Mouse (Mus musculus) hindbrain, embryonic 16.5 days (tissue): Measurements from ENCODE around the gene Il20rb. TPM values are rescaled to one million over a fixed set of nuclear protein-coding genes. Genes with fewer than 3 reads are reported as not detected.
A peak's percentile ranks its signal among the peaks of the same experiment; 100 is the strongest.

Experiments
- ATAC-seq: fragments of 200-750 bp; cut with Nextera tagmentation; 2 replicates; pipeline ENCODE4 v1.8.0; 2017; ENCODE audit warnings: moderate TSS enrichment, moderate library complexity
- H3K27ac ChIP-seq: fragments of 300-500 bp; sonication (generic); 2 replicates; pipeline ENCODE4 v1.5.1; 2014; ENCODE audit warnings: low read depth, mild to moderate bottlenecking, control low read depth, low read length, moderate library complexity
- H3K27me3 ChIP-seq: fragments of 300-500 bp; sonication (generic); replicated peaks from 2 replicates; pipeline ENCODE4 v1.6.1; 2014; ENCODE audit warnings: low read length; ENCODE audit not compliant: control insufficient read depth, insufficient read depth
- H3K36me3 ChIP-seq: fragments of 300-500 bp; sonication (generic); 2 replicates; pipeline ENCODE4 v1.6.1; 2014; ENCODE audit warnings: mild to moderate bottlenecking, low read length, moderate library complexity, mixed read lengths; ENCODE audit not compliant: control insufficient read depth, insufficient read depth
- H3K4me1 ChIP-seq: fragments of 300-500 bp; sonication (generic); 2 replicates; pipeline ENCODE4 v1.6.1; 2014; ENCODE audit warnings: low read depth, low read length; ENCODE audit not compliant: control insufficient read depth, insufficient read depth
- H3K4me2 ChIP-seq: fragments of 300-500 bp; sonication (generic); 2 replicates; pipeline ENCODE4 v1.6.1; 2014; ENCODE audit warnings: mild to moderate bottlenecking, low read length, control low read depth, moderate library complexity
- H3K4me3 ChIP-seq: fragments of 300-500 bp; sonication (generic); 2 replicates; pipeline ENCODE4 v1.5.1; 2014; ENCODE audit warnings: mild to moderate bottlenecking, low read length, control low read depth, moderate library complexity
- H3K9ac ChIP-seq: fragments of 300-500 bp; sonication (generic); 2 replicates; pipeline ENCODE4 v1.6.1; 2014; ENCODE audit warnings: low read depth, mild to moderate bottlenecking, control low read depth, low read length, moderate library complexity
- H3K9me3 ChIP-seq: fragments of 300-500 bp; sonication (generic); 2 replicates; pipeline ENCODE4 v1.6.1; 2014; ENCODE audit warnings: mild to moderate bottlenecking, low read length, moderate library complexity; ENCODE audit not compliant: control insufficient read depth
- WGBS: fragments of 180-500 bp; shearing (Covaris S2); extraction: QIAGEN DNeasy Blood & Tissue Kit; methylation state at CpG from one replicate; pipeline ENCODE4 v1.1.7; 2014; 5-methylcytosine and 5-hydroxymethylcytosine counted together
- polyA plus RNA-seq: library from polyadenylated mRNA; unstranded; fragments of >200 nt; fragmentation: Nextera tagmentation; extraction: Ambion mirVana; gene quantifications from 2 replicates; pipeline ENCODE4 v1.2.1, GENCODE M21; 2015

The Il20rb gene
- polyA plus RNA-seq, 1 experiment from 2014 or later: 1.1 TPM

DNA sequence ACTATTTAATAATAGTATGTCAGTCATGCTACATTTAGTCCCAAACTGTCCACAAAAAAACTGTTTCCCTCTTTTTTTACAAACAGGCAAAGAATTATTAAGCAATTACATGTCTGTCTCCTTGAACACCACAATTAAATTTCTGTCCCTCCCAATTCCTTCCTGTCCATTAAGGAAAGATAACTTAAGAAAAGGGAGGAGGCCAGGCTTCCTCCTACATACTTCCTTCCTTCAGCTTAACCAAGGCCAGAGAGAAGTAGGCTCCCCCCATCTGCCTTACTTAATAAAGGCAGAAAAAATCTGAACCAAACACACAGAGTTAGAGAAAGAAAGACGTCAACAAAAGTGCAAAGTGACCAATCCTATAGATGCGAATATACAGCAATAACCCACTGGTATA, 21.0 kb upstream of the Il20rb start:
- no peaks in the 10 kb centered on the region for H3K4me1 ChIP-seq
- no peak overlapping the region for H3K9ac ChIP-seq
- no peak for ATAC-seq
- no peaks in the 10 kb centered on the region for H3K27me3 ChIP-seq
- no peak overlapping the region for H3K27ac ChIP-seq
- H3K4me3 ChIP-seq: no peak overlapping the region
- 86% methylated on average over 2 of the region's 2 CpGs for WGBS
- no peaks in the 10 kb centered on the region for H3K9me3 ChIP-seq
- H3K4me2 ChIP-seq: no peak overlapping the region
- H3K36me3 ChIP-seq: no peaks in the 10 kb centered on the region

GRCm38 (mm10) chr9:100506652-100507051, 20.1 kb upstream of the Il20rb start:
- Histone ChIP-seq H3K27me3 (no peaks in the 10 kb centered on the region), H3K4me2 (no peak overlapping the region), H3K36me3 (no peaks in the 10 kb centered on the region; the same call in 1 of the 2 replicates), H3K27ac (no peak overlapping the region), H3K9ac (no peak overlapping the region), H3K9me3 (no peaks in the 10 kb centered on the region), H3K4me3 (no peak overlapping the region), H3K4me1 (no peaks in the 10 kb centered on the region)
- WGBS: 71% methylated on average over 2 of the region's 2 CpGs
- ATAC-seq: no peak

DNA sequence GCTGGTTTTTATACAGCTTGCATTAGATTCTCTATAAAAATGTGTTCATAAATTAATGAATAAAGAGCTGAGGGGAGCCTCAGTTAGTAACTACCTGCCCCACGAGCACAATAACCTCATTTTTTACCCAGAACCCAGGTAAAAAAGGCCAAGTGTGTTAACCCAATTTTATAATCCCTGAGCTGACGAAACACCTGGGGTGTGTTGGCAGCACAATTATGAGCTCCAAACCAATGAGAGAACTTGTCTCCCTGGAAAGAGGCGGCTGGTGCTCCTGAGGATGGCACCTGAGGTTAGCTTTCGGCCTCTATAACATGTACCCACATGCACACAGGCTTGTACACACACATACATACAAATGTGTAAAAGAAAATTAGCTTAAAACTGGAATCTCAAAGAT, 18.9 kb upstream of the Il20rb start:
- Histone ChIP-seq H3K4me3 (no peak overlapping the region), H3K27ac (no peak overlapping the region), H3K36me3 (peaks cover 2% of the 10 kb centered on the region; the same call in 1 of the 2 replicates), H3K4me1 (no peaks in the 10 kb centered on the region), H3K27me3 (no peaks in the 10 kb centered on the region), H3K9ac (no peak overlapping the region), H3K9me3 (no peaks in the 10 kb centered on the region), H3K4me2 (no peak overlapping the region)
- no peak for ATAC-seq
- WGBS: 96% methylated on average over 4 of the region's 4 CpGs

DNA sequence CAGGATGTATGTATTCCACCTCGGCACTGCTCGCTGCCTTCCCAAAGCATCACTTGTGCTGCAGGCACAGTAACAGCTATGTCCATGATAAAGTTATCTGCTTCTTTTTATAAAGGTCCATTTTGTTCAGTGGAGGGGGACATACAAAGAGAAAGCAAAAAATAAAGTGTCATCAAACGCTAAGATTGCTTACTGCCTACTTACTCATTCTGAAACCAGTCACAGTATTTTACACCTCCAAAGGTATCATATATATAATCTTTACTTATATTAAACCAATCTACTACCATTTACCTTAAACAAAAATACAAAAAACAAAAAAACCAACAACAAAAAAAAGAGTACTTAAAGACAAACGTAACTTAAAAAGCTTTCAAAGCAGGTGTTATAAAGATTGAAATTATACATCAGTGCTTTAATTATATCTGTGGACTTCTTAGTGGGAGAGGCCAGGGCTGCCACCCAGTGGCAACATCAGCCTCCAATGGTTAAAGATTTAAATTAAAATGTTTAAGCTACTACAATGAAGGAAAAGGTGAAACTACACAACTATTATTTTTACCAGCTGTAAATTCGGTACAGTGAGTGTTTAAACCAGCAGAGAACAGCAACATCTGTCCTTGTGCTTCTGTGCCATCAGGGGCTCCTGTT, 7.1 kb upstream of the Il20rb start:
- Histone ChIP-seq H3K4me3 (no peak overlapping the region), H3K9me3 (no peaks in the 10 kb centered on the region), H3K4me2 (no peak overlapping the region), H3K9ac (no peak overlapping the region), H3K27ac (no peak overlapping the region), H3K27me3 (no peaks in the 10 kb centered on the region), H3K36me3 (no peaks in the 10 kb centered on the region), H3K4me1 (no peaks in the 10 kb centered on the region)
- 92% methylated on average over 5 of the region's 5 CpGs for WGBS
- no peak for ATAC-seq

DNA sequence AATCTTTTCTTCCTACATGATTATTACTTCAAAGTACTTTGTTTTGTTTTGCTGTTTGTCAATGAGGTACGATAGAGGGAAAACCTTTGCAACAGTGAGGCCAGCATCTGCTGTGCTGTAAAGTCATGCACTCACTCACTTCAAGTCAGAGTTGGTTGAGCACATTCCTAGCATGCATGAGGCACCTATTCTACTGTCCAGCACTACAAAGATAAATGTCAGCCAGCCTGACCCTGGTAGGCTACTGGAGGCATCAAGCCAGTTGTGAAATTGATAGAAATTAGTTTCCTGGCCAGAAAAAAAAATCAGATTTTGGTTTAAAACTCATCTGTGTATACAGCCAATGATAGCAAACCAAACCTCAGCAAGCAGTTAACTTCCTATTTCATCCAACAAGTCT, 4.8 kb upstream of the Il20rb start:
- Histone ChIP-seq H3K4me1 (no peaks in the 10 kb centered on the region), H3K4me3 (no peak overlapping the region), H3K4me2 (no peak overlapping the region), H3K9ac (no peak overlapping the region), H3K9me3 (no peaks in the 10 kb centered on the region), H3K27me3 (no peaks in the 10 kb centered on the region), H3K36me3 (no peaks in the 10 kb centered on the region), H3K27ac (no peak overlapping the region)
- no peak for ATAC-seq
- 94% methylated on average over 1 of the region's 1 CpGs for WGBS

- no peaks in the 10 kb centered on the region for H3K9me3 ChIP-seq
- no peak overlapping the region for H3K9ac ChIP-seq
- no peak overlapping the region for H3K4me2 ChIP-seq
- no peak overlapping the region for H3K4me3 ChIP-seq
- H3K27ac ChIP-seq: no peak overlapping the region
- no peaks in the 10 kb centered on the region for H3K36me3 ChIP-seq
- no peak for ATAC-seq
- no peaks in the 10 kb centered on the region for H3K4me1 ChIP-seq
- no peaks in the 10 kb centered on the region for H3K27me3 ChIP-seq
- 93% methylated on average over 6 of the region's 6 CpGs for WGBS
Observed at GRCm38 (mm10) chr9:100488969-100489368, 2.4 kb upstream of the Il20rb start.

GRCm38 (mm10) chr9:100488056-100488713, 1.6 kb upstream of the Il20rb start:
- no peak overlapping the region for H3K4me2 ChIP-seq
- H3K4me1 ChIP-seq: no peaks in the 10 kb centered on the region
- H3K4me3 ChIP-seq: no peak overlapping the region
- no peak overlapping the region for H3K27ac ChIP-seq
- H3K9me3 ChIP-seq: no peaks in the 10 kb centered on the region
- 68% methylated on average over 7 of the region's 7 CpGs for WGBS
- no peak for ATAC-seq
- H3K9ac ChIP-seq: no peak overlapping the region
- H3K27me3 ChIP-seq: no peaks in the 10 kb centered on the region
- H3K36me3 ChIP-seq: no peaks in the 10 kb centered on the region

GRCm38 (mm10) chr9:100483318-100483717, 3.3 kb downstream of the Il20rb start:
- Histone ChIP-seq H3K4me1 (no peaks in the 10 kb centered on the region), H3K27me3 (no peaks in the 10 kb centered on the region), H3K9ac (no peak overlapping the region), H3K27ac (no peak overlapping the region), H3K4me2 (no peak overlapping the region), H3K4me3 (no peak overlapping the region), H3K36me3 (no peaks in the 10 kb centered on the region), H3K9me3 (no peaks in the 10 kb centered on the region)
- no peak for ATAC-seq
- 89% methylated on average over 5 of the region's 5 CpGs for WGBS

GRCm38 (mm10) chr9:100481626-100482025, 5.0 kb downstream of the Il20rb start:
- no peak overlapping the region for H3K9ac ChIP-seq
- H3K27me3 ChIP-seq: no peaks in the 10 kb centered on the region
- 72% methylated on average over 6 of the region's 6 CpGs for WGBS
- no peaks in the 10 kb centered on the region for H3K9me3 ChIP-seq
- no peak overlapping the region for H3K27ac ChIP-seq
- no peaks in the 10 kb centered on the region for H3K4me1 ChIP-seq
- H3K4me2 ChIP-seq: no peak overlapping the region
- ATAC-seq: peak; percentile 17; the same call in 1 of the 2 replicates
- H3K4me3 ChIP-seq: no peak overlapping the region
- no peaks in the 10 kb centered on the region for H3K36me3 ChIP-seq
